Mouse (Mus musculus) heart, embryonic 10.5 days (tissue): ENCODE data around the gene Gm15128. TPM values are rescaled to one million over a fixed set of nuclear protein-coding genes. Genes with fewer than 3 reads are reported as not detected.
"Not testable (repeated sequence)": the region's sequence is repeated elsewhere in the genome, so short reads cannot be mapped to it uniquely, and the experiment has no call there.

ENCODE experiments used
- DNase-seq: peaks from one replicate; pipeline ENCODE4 v3.0.0-alpha.2; 2017; ENCODE audit warnings: low spot score
- H3K27ac ChIP-seq: fragments of 300-500 bp; sonication (generic); 2 replicates; pipeline ENCODE4 v1.5.1; 2016; ENCODE audit warnings: mild to moderate bottlenecking
- H3K27me3 ChIP-seq: fragments of 300-500 bp; sonication (generic); 2 replicates; pipeline ENCODE4 v1.6.1; 2016; ENCODE audit warnings: mild to moderate bottlenecking; ENCODE audit not compliant: poor library complexity, insufficient read depth, severe bottlenecking
- H3K36me3 ChIP-seq: fragments of 300-500 bp; sonication (generic); 2 replicates; pipeline ENCODE4 v1.6.1; 2016; ENCODE audit warnings: mild to moderate bottlenecking, moderate library complexity
- H3K4me1 ChIP-seq: fragments of 300-500 bp; sonication (generic); 2 replicates; pipeline ENCODE4 v1.6.1; 2016; ENCODE audit warnings: mild to moderate bottlenecking
- H3K4me3 ChIP-seq: fragments of 300-500 bp; sonication (generic); 2 replicates; pipeline ENCODE4 v1.5.1; 2016; ENCODE audit warnings: mild to moderate bottlenecking, moderate library complexity
- H3K9me3 ChIP-seq: fragments of 300-500 bp; sonication (generic); 2 replicates; pipeline ENCODE4 v1.6.1; 2016; ENCODE audit warnings: mild to moderate bottlenecking, moderate library complexity
- WGBS: fragments of 180-500 bp; shearing (Covaris S2); methylation state at CpG from one replicate; pipeline ENCODE4 v1.1.7; 2016; 5-methylcytosine and 5-hydroxymethylcytosine counted together
- polyA plus RNA-seq: library from polyadenylated mRNA; unstranded; fragments of >200 nt; fragmentation: Nextera tagmentation; extraction: Ambion mirVana; gene quantifications from 2 replicates; pipeline ENCODE4 v1.2.1, GENCODE M21; 2016

The Gm15128 gene
- polyA plus RNA-seq, result not detected in 2 replicates

DNA sequence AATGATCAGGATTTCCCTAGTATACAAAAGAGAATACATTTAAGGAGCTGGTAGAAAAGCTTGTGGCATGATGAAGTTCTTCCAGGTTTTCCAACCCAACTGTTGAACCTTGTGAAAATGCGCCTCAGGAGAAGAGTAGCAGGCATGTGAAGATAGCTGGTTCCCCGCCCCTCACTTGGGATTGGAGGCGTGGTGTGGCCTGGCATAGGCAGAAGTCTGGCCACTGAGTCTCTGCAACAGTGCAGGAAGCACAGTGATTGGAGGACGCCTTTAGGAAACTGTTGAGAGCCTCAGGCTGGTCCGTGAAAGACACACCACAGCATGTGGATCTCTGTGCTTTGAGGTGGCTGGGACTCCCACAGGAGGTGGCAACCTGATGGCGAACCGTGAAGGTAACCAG, at the start of gene Gm15128:
Gene Gm15128 (plus strand): TSS at position 301 of the 400 bp plus-strand sequence.
- not testable (repeated sequence) for H3K9me3 ChIP-seq, H3K36me3 ChIP-seq, H3K4me1 ChIP-seq, DNase-seq, H3K27ac ChIP-seq, H3K4me3 ChIP-seq, H3K27me3 ChIP-seq
- WGBS, result 72% methylated on average over 7 of the region's 7 CpGs

Other genes with a start within 250 kb of the Gm15128 start
- 3.2 and 4.7 TPM in 2 replicates for gene Lrch2, start 211.9 kb upstream of the Gm15128 start, polyA plus RNA-seq
- not detected in 2 replicates for gene Gm15080, start 227.0 kb downstream of the Gm15128 start, polyA plus RNA-seq